In the genomic region with DNA sequence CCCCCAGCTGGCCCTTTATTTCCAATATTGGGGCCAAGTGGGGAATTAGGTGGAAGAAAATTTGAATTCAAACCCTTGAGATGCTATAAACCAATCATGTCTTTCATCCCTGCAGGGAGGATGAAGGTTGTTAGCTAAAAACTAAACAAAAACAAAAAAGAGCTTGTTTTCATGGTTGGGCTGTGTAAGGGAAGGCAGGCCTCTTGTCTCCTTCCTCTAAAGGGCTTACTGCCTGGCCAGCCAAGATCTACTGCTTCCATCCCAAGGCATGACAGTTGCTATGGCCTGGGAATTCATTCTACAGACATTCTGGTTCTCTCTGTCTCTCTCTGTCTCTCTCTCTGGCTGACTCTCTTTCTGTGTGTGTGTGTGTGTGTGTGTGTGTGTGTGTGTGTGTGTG, we compare ENCODE assay signal across 8 mouse cellular contexts. TPM values are rescaled to one million over a fixed set of nuclear protein-coding genes. Genes with fewer than 3 reads are reported as not detected.
DNase-seq lines count a peak whose midpoint lies in the region; ATAC-seq and TF ChIP-seq lines count a peak whose summit lies in the region.

No protein-coding gene starts in this region.

- H3K4me2 ChIP-seq in forebrain, embryonic 11.5 days (ENCODE audit: low read depth, low read length, severe bottlenecking) = peak overlapping the region; percentile 69
- peak overlapping the region; percentile 93 for H3K4me2 ChIP-seq in limb, embryonic 12.5 days
- H3K4me2 ChIP-seq in neural tube, embryonic 15.5 days = peak overlapping the region; percentile 67

- peak overlapping the region; percentile 86 for H3K27ac ChIP-seq in left cerebral cortex, adult 2 months
- no peak overlapping the region for H3K27ac ChIP-seq in forebrain, embryonic 11.5 days (ENCODE audit: low read depth, low read length)
- no peak overlapping the region for H3K27ac ChIP-seq in limb, embryonic 12.5 days
- H3K27ac ChIP-seq in neural tube, embryonic 15.5 days (replicated peaks) = peak overlapping the region; percentile 95

- H3K36me3 ChIP-seq in forebrain, embryonic 11.5 days (ENCODE audit: control insufficient read depth, insufficient read depth, low read length) = no peaks in the 10 kb centered on the region; the same call in 1 of the 2 replicates
- peaks cover 3% of the 10 kb centered on the region; the same call in 1 of the 2 replicates for H3K36me3 ChIP-seq in limb, embryonic 12.5 days
- 0 out of 2 replicates have a peak, but pooled peaks cover 5% of the 10 kb centered on the region for H3K36me3 ChIP-seq in neural tube, embryonic 15.5 days

- ATAC-seq in forebrain, embryonic 11.5 days (replicated peaks; ENCODE audit: low FRiP score) = no peak
- ATAC-seq in limb, embryonic 12.5 days (ENCODE audit: insufficient number of reproducible peaks, insufficient read depth, low FRiP score, low TSS enrichment, low read depth) = no peak
- no peak for ATAC-seq in neural tube, embryonic 15.5 days (ENCODE audit: low FRiP score)

- no peak for TF ChIP-seq CTCF in left cerebral cortex, adult 2 months (IDR thresholded peaks at IDR 0.05)

- no peaks in the 10 kb centered on the region; the same call in 1 of the 2 replicates for H3K4me1 ChIP-seq in forebrain, embryonic 11.5 days (replicated peaks; ENCODE audit: control insufficient read depth, insufficient read depth, low read length)
- peaks cover 12% of the 10 kb centered on the region; the same call in 1 of the 2 replicates for H3K4me1 ChIP-seq in limb, embryonic 12.5 days (replicated peaks)
- H3K4me1 ChIP-seq in neural tube, embryonic 15.5 days = peaks cover 41% of the 10 kb centered on the region

- no peaks in the 10 kb centered on the region for H3K9me3 ChIP-seq in forebrain, embryonic 11.5 days (ENCODE audit: control insufficient read depth, low read length)
- no peaks in the 10 kb centered on the region for H3K9me3 ChIP-seq in limb, embryonic 12.5 days
- H3K9me3 ChIP-seq in neural tube, embryonic 15.5 days (replicated peaks) = no peaks in the 10 kb centered on the region

- peak overlapping the region; percentile 91 for H3K9ac ChIP-seq in forebrain, embryonic 11.5 days (ENCODE audit: low read length)
- H3K9ac ChIP-seq in limb, embryonic 12.5 days (replicated peaks) = no peak overlapping the region
- peak overlapping the region; percentile 97 for H3K9ac ChIP-seq in neural tube, embryonic 15.5 days (replicated peaks)

- intact Hi-C loops in left cerebral cortex, adult 2 months (cut with DNase I) = loop anchor here (10.0 kb wide), 3 partner anchors 57 to 597 kb away; no protein-coding TSS in a partner anchor
- intact Hi-C loops in left cerebral cortex, postnatal 25 days (cut with DNase I) = loop anchor here (5.0 kb wide), 2 partner anchors 74 to 139 kb away; no protein-coding TSS in a partner anchor

- H3K4me3 ChIP-seq in left cerebral cortex, adult 2 months = peak overlapping the region; percentile 95
- peak overlapping the region; percentile 79 for H3K4me3 ChIP-seq in forebrain, embryonic 11.5 days (ENCODE audit: low read depth, low read length)
- peak overlapping the region; percentile 73 for H3K4me3 ChIP-seq in limb, embryonic 12.5 days (replicated peaks)
- peak overlapping the region; percentile 83 for H3K4me3 ChIP-seq in neural tube, embryonic 15.5 days (replicated peaks)

- H3K27me3 ChIP-seq in forebrain, embryonic 11.5 days (ENCODE audit: control insufficient read depth, insufficient read depth, low read length) = no peaks in the 10 kb centered on the region
- no peaks in the 10 kb centered on the region; the same call in 1 of the 2 replicates for H3K27me3 ChIP-seq in limb, embryonic 12.5 days
- no peaks in the 10 kb centered on the region for H3K27me3 ChIP-seq in neural tube, embryonic 15.5 days (replicated peaks)

- DNase-seq in left cerebral cortex, adult 2 months (ENCODE audit: extremely low spot score in 1 of 2, low spot score in 2 of 2) = no peak
- DNase-seq in left cerebral cortex, postnatal 25 days (ENCODE audit: low spot score in 2 of 2) = no peak
- DNase-seq in forebrain, embryonic 11.5 days (ENCODE audit: low spot score) = no peak
- no peak for DNase-seq in urinary bladder, postnatal 25 days (ENCODE audit: low spot score)
- DNase-seq in urinary bladder, adult 2 months (ENCODE audit: low spot score) = no peak
- DNase-seq in layer of hippocampus, adult 9-11 months = no peak

RNA-seq across cellular contexts. Expression of gene Tnfrsf21, which starts 1.7 kb away (rescaled TPM):
- 10 to 100 TPM; 81.4 to 82.2 TPM for total RNA-seq in left cerebral cortex, adult 2 months (2021)
- 10 to 100 TPM; 71.8 to 82.8 TPM for total RNA-seq in left cerebral cortex, postnatal 25 days (2021)
- polyA plus RNA-seq in forebrain, embryonic 11.5 days (2014; fragmentation: Nextera tagmentation; extraction: Ambion mirVana) = 33.4 and 35.3 TPM in 2 replicates
- 18.8 TPM in 2 replicates for polyA plus RNA-seq in limb, embryonic 12.5 days (2016; fragmentation: Nextera tagmentation; extraction: Ambion mirVana)
- 78.6 and 84.4 TPM in 2 replicates for polyA plus RNA-seq in neural tube, embryonic 15.5 days (2015; fragmentation: Nextera tagmentation; extraction: Ambion mirVana)
- 62.3 and 64.4 TPM in 2 replicates for polyA plus RNA-seq in urinary bladder, adult 2 months (2012; rRNA removed)

Comparison
In these comparisons a context has a peak if more than half of its experiments do, and no peak if none do; other contexts are left out.
1. H3K27ac ChIP-seq: peak in left cerebral cortex, adult 2 months (single experiment) and neural tube, embryonic 15.5 days (single experiment); none in forebrain, embryonic 11.5 days (single experiment) and limb, embryonic 12.5 days (single experiment).
2. Peak in every context shown above with its lines, with median percentiles within 50 percentile points of each other: H3K4me3 ChIP-seq and H3K4me2 ChIP-seq.